Mouse (Mus musculus) megakaryocyte progenitor cell, adult 5-6 weeks (primary cell): Measurements from ENCODE around the gene Rgp1. TPM values are rescaled to one million over a fixed set of nuclear protein-coding genes. Genes with fewer than 3 reads are reported as not detected.
A peak's percentile ranks its signal among the peaks of the same experiment; 100 is the strongest.

ENCODE experiments used
- ATAC-seq: replicated peaks from 2 replicates; pipeline ENCODE4 v1.8.0; 2016; ENCODE audit warnings: mild to moderate bottlenecking, moderate TSS enrichment, inconsistent platforms; ENCODE audit not compliant: poor library complexity
- total RNA-seq, 2 experiments: library from RNA; stranded (forward) in 1 of 2; stranded (reverse) in 1 of 2; fragments of 157-497, 149-512 nt in 1 of 2; fragments of 200-1000 nt in 1 of 2; gene quantifications; 2 replicates each; pipeline versions ENCODE4 v1.2.3 to v1.2.4; 2015 to 2017

The Rgp1 gene
- total RNA-seq, 2 experiments from 2014 or later: 14.5 to 20.6 TPM

DNA sequence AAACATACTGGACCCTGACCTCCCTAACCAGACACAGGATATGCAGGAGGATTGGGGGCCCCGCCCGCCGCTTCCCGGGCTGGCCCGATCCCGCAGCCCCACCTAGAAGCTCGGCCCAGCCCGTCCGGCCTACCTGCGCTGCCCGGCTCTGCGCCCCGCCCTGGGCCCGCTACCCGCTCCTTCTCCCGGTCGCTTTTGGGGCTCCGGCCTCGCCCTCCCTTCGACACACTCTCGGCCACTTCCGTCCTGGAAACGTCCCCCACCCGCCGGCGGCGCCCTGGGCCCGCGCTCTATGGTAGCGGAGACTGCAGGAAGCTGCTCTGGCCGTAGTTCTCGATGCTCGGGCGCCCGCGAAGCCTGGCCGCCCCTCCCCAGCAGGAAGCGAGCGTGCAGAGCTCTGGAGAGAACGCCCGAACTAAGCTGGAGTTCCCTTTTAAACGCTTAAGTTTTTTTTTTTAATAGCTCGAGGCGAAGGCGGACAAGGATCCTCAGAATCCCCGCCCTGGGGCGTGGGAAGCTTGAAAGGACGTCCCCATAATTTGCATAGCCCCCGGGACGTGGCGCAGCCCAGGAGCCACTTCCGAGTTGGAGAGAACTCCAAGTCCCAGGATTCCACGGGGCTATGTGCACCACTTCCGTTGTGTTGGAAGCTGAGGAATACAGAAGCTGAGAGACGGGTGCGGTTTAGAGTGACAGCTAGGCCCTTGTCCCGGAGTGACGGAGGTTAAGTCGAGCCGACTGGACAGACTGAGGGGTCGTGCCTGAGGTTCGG, 16.3 kb upstream of the Rgp1 start, which contains the start of the genes Creb3 and Tln1:
TSS of gene Creb3 (plus strand) at position 336 of the 772 bp plus-strand sequence.
TSS of gene Tln1 (minus strand) at position 695 of the 772 bp plus-strand sequence.
- peak; percentile 71 for ATAC-seq

- ATAC-seq: no peak
Observed at GRCm38 (mm10) chr4:43562769-43563600, 15.5 kb upstream of the Rgp1 start.

- no peak for ATAC-seq
Observed at GRCm38 (mm10) chr4:43563601-43563875, 15.0 kb upstream of the Rgp1 start.

- ATAC-seq: no peak
Observed at GRCm38 (mm10) chr4:43564231-43564630, 14.3 kb upstream of the Rgp1 start.

DNA sequence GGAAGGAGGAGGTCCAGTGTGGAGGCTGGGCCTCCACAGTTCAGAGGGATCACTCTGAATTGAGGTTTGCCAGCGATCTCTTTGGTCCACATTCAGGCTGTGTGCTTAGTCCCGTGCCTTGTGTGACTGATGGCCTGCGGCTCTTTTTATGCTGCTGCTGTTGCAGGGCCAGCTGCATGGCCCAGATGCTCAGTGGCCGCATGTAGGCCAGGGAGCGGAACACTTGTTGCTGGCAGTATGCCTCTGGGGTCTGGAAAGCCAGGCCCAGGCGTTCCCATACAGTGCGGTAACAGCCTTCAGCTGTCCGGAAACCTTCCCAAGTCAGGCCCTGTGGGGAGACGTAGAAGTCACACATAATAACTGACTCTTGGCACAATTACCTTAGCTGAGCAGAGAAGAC, 11.4 kb upstream of the Rgp1 start:
- no peak for ATAC-seq

DNA sequence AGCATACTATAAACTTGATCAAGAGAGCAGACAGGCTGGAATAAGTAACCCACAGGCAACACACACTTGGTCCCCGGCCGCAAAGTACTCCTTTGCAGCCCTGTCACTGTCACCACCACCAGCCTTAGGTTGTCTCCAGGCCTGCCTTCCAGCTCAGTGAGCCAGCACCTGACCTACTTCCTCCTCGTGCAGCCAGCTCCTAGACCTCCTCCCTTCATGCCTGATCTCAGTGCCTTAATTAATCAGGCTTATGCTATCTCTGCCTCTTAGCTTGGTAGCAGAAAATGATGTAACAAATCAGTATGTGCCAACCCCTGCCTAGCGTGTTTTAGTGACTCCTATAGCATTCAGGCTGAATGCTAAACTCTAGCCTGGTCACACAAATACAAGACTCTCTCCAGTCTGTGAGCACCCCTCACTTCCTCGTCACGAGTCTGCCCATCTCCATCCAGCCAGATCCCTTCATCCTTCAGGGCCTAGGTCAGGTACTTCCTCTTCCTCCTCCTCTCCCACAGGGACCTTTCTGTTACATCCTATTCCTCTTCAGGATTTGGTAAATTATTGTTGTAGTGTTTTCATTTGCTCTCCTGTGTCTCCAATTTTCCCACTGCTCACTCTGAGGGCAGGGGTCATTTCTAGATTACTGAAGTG, 7.0 kb upstream of the Rgp1 start:
- ATAC-seq: 0 out of 2 replicates have a peak, but pooled peaks have one; percentile 17

- no peak for ATAC-seq
Observed at GRCm38 (mm10) chr4:43573561-43573960, 5.0 kb upstream of the Rgp1 start.

DNA sequence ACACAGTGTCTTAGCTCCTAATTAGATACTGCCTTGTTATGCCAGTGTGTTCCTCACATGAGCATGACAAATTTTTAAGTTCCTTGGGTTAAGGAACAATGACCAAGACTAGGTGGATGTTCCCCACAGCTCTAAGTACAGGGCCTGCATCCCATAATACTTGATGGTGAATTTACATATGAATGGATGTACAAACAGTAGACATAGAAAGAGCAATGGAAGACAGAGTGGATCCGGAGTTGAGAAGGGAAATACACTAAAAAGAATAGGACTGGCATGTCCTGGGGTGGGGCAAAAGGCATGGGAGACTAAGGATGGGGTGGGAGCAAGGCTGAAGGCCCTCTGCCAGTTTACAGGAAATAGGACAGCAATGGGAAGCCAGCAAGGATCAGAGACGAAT, 3.2 kb upstream of the Rgp1 start:
- no peak for ATAC-seq

- ATAC-seq: no peak
Observed at GRCm38 (mm10) chr4:43577237-43577881, 1.2 kb upstream of the Rgp1 start.

DNA sequence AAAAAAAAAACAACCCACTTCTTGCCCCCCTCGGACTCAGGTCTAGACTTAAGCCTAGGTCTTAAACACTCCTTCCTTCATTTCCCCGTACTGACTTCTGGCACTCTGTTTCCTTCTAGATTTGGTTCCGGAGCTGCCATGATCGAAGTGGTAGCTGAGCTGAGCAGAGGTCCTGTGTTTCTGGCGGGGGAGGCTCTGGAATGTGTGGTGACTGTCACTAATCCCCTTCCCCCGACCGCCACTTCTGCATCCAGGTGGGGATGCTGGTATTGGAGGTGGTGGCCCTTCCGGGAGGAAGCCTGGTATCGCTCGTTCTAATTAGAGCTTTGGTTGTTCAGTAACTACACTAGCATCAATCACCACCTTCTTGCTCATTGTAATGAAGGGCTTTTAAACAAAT, 741 bp downstream of the Rgp1 start:
- no peak for ATAC-seq

DNA sequence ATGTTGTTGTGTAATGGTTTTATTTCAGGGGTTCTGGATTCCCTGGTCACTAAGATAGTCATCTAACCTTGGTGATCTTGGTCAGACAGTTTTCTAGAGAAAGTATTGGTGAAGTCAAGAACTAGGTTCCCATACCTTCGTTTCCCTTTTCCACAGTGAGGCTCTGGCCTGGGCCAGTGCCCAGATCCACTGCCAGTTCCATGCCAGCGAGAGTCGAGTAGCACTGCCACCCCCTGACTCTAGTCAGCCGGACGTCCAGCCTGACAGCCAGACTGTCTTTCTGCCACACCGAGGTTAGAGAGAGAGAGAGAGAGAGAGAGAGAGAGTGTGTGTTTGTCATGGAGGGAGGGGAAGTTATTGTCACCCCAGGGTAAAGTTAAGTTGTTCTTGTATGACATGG, 1.2 kb downstream of the Rgp1 start:
- no peak for ATAC-seq

- no peak for ATAC-seq
Observed at GRCm38 (mm10) chr4:43580721-43581120, 2.2 kb downstream of the Rgp1 start.

- no peak for ATAC-seq
Observed at GRCm38 (mm10) chr4:43581381-43581780, 2.9 kb downstream of the Rgp1 start.

DNA sequence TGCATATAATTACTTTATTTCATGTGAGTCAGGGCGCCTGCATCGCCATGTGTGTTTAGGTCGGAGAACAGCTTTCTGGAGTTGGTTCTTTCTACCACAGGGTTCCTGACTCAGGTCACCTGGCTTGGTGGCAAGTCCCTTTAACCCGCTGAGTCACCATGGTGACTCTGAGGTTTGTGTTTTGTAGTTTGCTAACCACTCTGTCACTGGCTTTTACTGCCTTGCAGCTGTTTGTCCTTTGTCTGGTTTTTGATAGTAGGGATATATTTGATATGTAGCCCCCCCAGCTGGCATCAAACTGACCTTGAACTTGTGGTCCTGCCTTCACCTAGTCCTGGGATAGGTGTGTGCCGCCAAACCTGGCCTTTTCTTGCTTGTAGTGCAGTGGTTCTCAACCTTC, 3.7 kb downstream of the Rgp1 start:
- no peak for ATAC-seq

DNA sequence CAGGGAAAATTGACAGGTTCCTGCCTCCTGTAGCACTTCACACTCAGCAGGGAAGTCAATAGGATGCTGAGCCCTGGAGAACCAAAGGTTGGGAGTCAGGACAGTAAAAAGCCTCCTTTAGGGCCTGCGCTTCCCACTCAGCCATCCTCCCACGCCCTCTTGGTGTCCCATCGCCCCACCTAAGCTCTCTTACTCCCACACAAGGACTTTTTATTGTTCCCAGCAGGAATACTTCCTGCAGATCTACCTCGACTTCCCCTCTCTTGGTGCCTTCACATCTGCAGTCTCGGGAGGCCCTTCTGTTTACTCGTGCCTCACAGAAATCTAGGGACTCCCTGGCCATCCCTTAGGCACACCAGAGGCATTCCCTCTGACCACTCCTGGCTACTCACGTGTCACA, 4.9 kb downstream of the Rgp1 start:
- ATAC-seq: no peak

DNA sequence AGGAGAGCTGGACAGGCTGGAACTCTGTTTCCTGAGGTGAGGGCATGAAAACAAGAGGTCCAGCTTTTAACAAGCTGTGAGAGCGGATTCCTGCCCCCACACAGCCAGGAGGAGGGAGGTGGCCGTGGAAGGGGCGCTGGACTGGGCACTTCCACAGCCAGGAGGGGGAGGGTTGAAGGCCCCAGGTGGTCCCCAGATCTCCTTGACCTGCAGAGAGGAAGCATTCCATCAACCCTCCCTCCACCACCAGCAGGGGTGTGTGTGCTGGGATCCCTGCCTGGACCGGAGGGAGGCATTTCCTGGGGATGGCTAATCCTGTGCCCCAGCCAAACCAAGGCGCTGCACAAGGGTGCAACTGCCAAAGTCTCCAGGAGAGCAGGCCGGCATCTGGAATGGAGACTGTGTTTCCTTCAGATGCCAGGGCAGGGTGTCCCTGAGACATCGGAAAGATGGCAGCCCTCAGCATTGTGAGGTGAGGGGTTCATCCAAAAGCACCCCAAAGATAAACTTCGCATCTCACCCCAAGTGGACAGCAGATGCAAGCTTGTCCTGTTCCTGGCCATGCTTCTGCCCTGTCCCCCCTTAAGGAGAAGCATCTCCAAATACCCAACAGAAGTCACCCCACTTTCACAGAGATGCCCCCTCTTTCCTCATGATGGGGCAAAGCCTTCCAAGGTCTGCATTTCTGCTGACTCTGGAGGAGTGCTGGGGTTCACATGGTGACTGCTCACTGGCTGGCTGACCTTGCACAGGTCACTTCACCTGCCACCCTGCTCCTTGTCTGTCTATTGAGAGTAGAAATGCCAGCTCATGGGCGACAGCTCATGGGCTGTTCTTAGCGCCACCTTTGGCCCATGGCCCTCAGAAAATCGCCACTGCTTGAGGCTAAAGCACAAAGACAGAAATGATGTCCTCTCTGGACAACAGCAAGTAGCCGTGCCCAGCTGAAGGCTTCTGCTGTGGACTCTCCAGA, 6.2 kb downstream of the Rgp1 start, which contains the start of gene Msmp:
TSS of gene Msmp (minus strand) at position 51 of the 973 bp plus-strand sequence.
- ATAC-seq: no peak

GRCm38 (mm10) chr4:43585682-43586081, 7.2 kb downstream of the Rgp1 start:
- ATAC-seq: no peak

DNA sequence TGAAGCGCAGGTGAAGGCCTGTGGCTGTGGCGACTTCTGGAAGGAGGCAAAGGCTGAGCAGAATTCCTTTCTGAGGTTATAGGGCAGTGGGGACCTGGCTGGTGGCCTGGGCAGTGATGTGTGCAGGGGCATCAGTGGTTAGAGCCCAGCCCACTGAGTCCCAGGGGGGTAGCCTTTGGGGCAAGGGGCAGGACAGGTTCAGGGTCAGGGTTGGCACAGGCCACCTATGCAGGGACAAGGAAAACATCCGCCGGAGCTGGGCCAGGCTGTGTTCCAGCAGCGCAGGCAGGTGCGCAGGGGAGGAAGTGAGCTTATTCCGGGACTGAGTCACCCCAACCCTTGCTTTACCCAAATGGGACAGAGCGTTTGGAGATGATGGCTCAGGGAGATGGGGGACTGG, 7.9 kb downstream of the Rgp1 start:
- ATAC-seq: no peak

GRCm38 (mm10) chr4:43587681-43588080, 9.2 kb downstream of the Rgp1 start:
- peak; percentile 22; the same call in 1 of the 2 replicates for ATAC-seq

DNA sequence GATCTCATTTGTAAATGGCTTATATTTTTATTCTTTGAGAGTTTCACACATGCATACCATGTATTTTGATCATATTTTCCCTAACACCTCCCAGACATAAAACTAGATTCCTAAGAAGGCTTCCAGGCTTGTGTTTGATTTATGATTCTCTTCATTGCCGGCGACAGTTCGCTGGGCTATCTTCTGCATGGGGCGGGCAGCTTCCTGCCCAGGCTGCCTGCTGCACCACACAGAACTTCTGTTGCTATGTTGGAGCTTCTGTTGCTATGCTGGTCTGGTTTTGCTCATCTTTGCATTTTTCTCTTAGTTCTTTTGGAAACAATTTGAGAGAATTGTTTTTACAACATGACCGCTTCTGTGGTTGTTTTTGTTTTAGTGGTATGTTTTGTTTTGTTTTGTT, 13.0 kb downstream of the Rgp1 start:
- no peak for ATAC-seq
